Mouse (Mus musculus): Measurements from ENCODE around the gene Zcchc17. TPM values are rescaled to one million over a fixed set of nuclear protein-coding genes. Genes with fewer than 3 reads are reported as not detected.

The Zcchc17 gene
- 40.3 and 43.1 TPM in 2 replicates for total RNA-seq (2021)
- long read RNA-seq, transcript Zcchc17-202 (8 exons, 2,113 nt), result major isoform, 42 of 63 reads
- long read RNA-seq, partial matches to known transcripts, result 10 of 63 reads
- long read RNA-seq, other reads (novel, unspliced or antisense), result 11 of 63 reads

DNA sequence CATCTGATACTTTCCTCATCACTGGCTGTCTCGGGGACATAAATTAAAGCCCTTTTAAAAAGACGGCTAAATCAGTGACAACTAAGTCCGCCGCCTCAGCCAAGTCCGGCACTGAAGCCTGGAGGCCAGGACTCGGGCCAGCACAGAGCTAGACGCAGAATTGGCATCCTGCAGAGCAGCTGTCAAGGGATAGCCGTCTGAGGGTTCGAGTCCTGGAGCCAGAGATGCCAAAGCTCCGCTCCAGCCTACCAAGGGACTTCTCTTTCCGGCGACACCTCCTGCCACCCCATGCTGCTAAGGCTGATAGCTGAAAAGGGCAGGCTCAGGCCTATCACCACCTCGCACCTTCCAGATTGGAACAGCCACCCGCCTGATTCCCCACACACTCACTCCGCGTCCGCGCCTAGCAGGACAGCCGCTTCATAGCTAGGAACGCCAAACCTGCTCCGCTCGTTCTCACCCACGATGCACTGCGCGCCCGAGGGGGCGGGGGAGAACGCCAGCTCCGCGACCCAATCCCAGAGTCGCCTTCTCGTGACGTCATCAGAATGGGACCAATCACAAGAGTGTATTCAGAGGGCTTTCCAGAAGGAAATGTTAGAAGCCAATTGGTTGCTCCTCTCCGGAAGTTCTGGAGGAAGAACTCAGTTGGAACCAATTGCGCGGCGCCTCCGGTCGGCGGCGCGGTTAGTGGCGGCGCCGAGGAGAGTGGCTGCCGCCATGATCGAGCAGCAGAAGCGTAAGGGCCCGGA lies at the start of gene Zcchc17, which contains the start of gene Snrnp40:
Gene Zcchc17, minus strand, starts transcription at position 458 of the 752 bp plus-strand sequence.
Gene Snrnp40, plus strand, starts transcription at position 647 of the 752 bp plus-strand sequence.
- DNase-seq, result peak; percentile 97

DNA sequence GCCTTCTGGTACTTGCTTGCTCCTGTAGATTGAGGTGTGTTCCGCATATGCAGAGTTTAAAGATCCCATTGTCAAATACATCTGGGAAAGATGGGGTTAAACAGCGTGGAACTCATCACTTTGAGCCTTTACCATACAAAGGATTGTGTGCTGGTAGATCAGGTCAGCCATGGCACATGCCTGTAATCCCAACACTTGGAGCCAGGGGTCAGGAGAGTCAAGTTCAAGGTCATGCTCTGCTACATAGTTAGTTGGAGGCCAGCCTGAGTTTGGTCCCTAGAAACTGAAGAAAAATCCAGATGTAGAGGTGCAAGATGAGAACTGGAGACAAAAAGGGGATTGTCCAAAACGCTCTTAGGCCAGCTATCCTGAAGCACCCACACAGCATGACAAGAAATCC lies 31.5 kb upstream of the Zcchc17 start:
- no peak for DNase-seq

DNA sequence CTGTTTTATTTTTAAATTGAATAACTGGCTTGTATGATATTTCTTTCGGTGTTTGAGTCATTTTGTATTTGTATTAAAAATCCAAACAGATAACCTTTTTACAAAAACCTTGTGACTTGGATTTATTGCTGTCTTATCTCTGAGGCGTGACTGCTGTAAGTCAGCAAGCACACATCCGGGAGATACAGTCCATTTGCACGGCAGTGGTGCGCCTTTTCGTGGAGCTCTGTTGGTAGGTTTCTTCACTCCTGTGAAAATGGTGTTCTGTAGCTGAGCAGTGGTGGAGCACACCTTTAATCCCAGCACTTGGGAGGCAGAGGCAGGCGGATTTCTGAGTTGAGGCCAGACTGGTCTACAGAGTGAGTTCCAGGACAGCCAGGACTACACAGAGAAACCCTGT lies 30.2 kb upstream of the Zcchc17 start:
- DNase-seq, result no peak

DNA sequence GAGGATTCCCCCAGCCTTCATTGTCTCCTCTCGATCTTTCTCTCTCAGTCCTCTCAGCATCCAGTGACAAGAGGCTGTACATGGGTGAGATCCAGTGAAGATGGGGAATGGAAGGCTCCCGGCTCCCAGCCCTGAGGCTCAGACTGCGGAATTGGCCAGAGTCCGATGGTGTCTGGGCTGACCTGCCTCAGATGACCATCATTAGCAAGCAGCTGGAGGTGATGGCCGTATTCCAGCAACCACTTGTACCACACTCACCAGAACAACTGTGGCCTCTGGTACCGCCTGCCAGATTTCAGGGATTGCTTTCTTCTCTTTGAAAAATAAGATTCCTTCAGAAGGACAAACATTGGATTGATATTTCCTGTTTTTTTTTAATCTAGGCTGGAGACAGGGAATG lies 29.8 kb upstream of the Zcchc17 start:
- peak; percentile 36 for DNase-seq

DNA sequence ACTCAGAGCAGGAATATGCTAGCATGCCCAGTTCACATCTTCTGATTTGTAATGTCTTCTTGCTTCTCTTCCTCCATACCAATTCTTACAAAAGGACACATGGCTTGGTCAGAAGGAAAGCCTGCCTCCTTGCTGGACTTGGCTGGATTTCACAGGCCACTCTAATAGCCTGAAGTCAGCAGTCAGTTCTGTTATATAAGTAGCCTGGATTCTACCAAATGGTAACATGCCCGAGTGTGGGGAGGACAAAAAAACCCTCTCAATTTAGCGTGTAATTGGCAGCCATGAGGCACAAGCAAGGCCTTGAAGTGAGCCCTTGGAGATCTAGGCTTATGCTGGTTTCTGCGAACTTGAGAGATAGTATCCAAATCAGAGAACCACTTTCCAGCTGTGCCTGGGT lies 27.5 kb upstream of the Zcchc17 start:
- DNase-seq, result no peak

DNA sequence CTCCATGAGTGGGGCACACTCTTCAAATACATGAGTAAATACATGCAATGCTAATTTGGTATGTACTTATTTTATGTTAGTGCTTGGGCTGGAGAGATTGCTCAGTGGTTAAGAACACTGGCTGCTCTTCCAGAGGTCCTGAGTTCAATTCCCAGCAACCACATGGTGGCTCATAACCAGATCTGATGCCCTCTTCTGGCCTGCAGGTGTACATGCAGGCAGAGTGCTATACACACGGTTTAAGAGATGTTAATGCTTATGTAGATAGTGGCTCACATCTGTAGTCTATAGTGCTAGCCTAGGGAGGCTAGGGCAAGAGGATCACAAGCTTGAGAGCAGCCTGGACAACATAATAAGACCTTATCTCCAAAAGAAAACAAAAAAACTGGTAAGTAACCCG lies 20.7 kb upstream of the Zcchc17 start:
- no peak for DNase-seq

DNA sequence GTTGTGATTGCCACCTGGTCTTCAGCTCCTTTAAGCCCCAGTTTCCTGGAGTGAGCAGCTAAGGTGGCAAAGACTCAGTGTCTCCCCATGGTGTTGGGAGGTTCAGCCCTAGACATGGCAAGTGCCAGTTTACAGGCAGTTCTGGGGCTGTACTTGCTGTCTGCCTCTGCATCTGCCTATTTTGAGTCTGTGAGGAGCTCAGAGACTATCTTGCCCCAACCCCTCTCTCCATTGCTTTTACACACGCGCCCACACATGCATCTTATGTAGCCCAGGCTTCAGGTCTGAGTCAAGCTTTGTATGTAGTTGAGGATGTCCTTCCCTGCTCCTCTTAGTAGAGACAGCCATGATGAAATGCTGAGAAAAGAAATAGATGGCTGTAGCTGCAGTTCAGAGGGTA lies 19.4 kb upstream of the Zcchc17 start:
- no peak for DNase-seq

DNA sequence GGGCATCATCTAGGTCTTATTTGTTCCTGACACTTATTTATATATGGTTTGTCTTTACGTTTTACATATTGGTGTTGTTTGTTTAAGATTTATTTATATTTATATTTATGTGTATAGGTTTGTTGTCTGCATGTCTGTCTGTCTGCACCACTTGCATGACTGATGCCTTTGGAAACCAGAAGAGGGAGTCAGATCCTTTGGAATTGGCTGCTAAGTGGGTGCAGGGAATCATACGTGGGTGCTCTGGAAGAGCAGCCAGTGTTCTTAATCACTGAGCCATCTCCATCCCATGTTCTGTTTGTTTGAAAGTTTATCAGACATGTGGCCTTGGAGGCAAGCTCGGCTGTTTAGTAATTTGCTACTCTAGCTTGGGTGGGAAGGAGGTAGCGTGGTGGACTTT lies 17.8 kb upstream of the Zcchc17 start:
- no peak for DNase-seq

DNA sequence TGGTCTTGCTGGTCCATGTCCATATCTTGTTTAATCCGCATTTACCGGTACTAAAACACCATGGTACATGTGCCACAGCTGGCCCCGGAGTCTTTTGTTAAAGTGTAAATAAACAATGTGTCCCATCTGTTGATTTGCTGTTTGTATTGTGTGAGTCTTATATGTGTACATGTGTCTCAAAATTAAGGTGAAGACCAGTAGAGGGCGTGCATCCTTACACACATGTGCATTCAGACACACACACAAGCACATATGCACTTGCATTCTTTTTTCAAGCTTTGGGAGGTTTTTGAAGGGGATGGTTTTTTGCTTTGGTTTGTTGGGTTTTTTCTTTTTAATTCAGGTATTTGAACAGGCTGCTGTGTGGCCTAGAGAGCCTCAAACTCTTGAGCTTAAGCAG lies 16.9 kb upstream of the Zcchc17 start:
- no peak for DNase-seq

DNA sequence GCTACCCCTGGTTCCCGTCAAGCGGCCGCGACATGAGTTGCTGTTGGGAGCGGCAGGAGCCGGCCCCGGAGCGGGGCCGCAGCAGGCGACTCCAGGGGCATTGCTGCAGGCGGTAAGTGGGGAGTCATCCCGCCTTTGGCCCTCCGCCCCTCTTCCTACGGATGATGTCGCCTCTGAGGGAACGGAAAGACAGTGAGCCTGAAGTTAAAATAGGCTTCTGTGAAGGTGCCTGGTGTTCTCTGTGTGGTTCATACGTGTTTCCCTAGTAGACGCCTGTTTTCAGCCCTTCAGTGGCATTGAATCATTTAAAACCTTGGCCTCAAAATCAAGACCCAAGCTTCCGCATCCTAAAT lies 471 bp upstream of the Zcchc17 start:
- no peak for DNase-seq

DNA sequence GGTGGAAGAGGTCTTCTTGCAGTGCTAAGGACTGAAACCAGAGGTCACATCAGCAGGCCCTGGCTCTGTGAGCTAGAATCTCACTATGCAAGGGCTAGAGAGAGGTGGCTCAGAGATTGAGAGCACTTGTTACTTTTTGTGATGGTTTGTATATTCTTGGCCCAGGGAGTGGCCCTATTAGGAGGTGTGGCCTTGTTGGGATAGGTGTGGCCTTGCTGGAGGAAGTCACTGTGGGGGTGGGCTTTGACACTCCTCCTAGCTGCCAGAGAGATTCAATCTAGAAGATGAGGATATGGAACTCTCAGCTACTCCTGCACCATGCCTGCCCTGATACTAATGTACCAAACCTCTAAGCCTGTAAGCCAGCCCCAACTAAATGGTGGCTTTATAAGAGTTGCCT lies 1.8 kb downstream of the Zcchc17 start:
- no peak for DNase-seq

DNA sequence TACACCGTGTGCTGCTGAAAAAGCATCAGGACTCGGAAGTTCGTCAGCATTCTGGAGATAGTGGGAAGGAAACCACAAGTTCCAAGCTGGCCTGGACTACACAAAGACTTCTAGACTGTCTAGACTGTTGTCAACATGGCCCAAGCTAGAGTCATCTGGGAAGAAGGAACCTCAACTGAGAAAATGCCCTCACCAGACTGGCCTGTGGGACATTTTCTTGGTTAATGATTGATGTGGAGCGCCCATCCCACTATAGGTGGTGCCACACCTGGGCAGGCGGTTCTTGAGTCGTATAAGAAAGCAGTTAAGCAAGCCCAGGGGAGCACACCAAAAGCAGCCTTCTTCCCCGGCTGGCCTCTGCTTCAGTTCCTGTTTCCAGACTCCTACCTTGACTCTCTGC lies 7.2 kb downstream of the Zcchc17 start:
- DNase-seq, result no peak

DNA sequence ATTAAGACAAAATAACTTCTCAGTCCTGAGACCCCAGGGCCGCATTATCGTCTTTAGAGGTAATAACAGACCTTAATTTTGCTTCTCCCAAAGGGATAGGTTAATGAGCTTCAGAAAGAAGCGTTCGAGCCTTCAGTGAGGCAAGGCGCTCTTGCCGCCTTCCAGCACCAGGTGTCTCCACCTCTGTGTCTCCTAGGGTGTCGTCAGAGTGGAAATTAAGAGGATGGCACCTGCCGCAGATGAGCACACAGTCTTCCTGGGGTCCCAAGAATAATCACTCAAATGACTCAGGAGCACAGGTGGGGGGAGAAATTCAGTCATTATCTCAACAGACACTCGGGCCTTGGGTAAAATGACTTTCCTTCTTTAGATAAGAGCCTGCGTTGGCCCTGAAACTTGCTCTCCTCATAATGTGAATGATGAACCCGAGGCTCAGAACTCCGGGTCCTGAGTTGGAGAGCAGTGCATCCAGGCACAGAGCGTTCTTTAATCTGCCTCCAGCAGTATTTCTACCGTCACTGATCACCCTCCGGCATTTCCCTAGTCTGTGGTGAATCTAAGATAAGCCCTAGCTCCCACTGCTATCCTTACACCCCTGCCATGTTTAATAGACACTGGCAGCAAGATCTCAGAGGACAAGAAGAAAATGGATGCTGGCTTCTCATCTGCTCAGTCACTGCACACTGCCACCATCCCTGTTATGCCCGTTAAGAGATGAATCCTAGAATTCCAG lies 8.9 kb downstream of the Zcchc17 start:
- DNase-seq, result no peak

DNA sequence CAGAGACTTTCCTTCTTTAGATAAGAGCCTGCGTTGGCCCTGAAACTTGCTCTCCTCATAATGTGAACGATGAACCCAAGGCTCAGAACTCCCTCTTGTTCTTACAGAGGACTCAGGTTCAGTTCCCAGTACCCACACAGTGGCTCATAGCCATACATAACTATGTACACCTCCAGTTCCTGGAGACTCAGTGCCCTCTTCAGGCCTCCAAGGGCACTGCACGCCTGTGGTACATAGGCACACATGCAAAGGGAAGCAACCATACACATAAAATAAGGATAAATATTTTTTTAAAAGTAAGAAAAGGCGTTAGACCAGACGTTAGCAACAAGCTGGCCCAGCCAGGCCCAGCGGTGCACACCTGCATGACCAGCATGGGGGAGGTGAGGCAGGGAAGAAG lies 10.1 kb downstream of the Zcchc17 start:
- DNase-seq, result no peak

DNA sequence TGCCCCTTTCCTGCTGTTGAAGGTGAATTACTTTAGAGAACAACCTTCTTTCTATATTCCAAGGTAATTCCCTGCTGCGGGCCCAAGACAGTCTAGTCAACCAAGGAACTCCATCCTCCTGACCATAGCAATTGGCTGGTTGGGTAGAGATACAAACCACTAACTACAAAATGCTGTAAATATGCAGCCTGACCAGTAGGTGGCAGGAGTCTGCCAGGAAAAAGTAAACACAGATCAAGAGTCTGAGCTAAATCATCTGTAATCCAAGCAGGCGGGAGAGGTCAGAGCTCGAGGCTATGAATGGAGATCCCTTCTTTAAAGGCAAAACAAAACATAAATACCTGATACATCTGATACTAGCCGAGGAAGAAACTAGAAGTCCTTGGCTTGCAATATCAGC lies 18.1 kb downstream of the Zcchc17 start:
- peak; percentile 42 for DNase-seq

DNA sequence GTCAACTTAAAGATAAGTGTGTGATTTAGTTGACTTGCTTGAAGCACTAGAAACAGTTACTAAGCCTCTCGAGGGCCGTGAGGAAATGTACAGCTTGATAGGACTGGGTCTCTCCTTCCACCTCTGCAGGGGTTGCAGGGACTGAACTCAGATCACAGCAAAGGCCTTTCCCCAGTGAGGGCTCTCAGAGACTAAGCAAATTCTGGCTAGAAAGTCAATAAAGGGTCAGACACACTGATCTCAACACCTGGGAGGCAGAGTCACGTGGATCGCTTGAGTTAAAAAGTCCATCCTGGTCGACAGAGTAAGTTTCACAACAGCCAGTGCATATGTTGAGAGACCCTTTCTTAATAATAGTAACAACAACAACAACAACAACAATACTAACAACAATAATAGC lies 23.9 kb downstream of the Zcchc17 start:
- no peak for DNase-seq

DNA sequence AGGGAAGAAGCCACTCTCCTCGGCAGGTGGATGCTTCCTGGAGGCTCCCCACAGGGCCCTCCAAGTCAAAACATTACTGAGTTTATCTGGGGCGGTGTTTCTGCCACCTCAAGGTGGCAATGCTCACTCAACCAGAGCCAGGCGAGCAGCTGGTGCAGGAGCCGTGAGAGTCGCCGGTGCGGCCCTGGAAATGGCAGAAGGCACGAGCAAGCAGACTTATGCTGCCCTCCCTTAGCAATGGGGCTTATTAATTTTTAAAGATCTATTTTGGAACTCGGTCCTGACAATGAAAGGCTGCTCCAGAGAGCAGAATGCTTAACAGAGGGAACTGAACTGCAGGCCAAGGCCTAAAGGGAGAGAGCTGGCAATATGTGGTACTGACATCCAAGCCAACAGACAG lies 32.4 kb downstream of the Zcchc17 start:
- DNase-seq, result no peak

DNA sequence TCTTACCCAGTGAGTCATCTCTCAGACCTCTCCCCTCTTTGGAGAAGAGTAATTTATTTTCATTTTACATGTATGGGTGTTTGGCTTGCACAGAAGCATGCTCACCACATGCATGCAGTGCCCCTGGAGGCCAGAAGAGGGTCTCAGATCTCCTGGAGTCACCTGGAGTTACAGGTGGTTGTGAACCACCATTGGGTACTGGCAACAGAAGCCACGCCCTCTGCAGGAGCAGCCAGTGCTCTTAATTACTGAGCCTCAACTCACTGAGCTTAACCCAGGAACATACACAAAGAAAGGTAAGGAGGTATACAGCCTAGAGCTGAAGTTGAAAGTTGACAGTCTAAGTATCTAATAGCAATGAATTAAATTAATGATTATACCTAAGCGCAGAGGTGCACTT lies 34.3 kb downstream of the Zcchc17 start:
- DNase-seq, result no peak

DNA sequence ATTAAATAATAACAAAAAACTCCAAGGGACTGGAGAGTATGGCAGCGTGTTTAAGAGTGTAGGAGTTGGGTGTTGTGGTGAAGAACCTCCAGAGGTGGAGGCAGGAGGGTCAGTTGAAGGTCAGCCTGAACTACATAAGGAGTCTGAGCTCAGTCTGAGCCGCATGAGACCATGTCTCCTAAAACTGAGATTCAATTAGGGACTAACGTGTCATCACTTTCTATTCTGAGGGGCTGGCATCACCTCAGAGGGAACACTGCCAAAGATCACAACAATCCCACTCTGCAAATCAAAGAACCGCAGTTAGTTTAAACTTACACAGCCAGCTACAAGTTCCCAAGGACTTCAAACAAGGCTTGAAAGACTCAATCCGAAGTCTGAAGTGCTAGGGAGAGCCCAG lies 36.1 kb downstream of the Zcchc17 start:
- DNase-seq, result no peak

DNA sequence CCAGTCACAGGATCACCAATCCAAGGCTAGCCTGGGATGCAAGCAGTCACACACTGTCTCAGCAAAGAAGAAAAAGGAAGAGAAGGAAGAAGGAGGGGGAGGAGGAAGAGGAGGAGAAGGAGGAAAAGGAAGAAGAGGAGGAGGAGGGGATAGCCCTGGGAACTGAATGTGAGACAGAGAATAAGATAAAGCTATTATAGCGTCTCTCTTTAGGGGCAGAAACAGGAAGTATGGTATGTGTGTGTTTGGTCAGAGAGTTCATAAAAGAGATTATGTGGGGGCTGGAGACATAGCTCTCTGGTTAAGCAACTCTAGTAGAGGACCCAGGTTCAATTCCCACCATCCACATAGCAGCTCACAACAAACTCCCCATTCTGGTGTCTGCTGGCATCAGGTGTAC lies 36.6 kb downstream of the Zcchc17 start:
- DNase-seq, result no peak

DNA sequence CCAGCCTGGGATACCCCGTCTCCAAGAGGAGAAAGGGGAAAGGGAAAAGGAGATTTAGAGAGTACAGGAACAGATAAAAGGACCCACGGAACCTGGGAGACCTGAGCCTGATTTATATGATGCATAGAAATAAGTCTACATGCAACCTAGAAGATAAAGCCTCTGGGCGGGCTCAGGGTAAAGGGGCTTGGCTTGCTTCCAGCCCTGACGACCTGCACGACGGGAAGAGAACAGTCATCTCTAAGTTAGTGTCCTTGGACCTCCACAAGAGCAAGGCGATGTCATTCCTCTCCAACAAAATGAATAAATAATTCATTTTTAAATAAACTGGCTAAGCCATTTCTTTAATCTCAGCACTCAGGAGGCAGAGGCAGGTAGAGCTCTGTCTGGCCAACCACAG lies 37.2 kb downstream of the Zcchc17 start:
- DNase-seq, result peak; percentile 52

DNA sequence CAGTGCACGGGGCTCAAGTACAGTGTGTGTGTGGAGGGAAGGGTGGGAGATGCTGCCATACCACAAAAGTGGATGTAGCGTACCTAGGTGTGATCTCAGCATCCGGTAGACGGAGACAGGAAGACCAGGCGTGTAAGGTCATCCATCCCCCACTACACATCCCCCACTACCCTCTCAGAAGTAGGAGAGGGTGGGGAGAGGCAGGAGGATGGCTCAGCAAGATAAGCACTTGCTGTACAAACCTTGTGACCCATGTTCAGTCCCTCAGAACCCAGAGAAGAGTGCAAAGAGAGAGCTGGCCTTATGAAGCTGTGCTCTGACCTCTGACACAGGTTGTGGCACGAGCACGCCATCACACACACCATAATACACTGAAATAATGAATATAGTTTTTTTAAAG lies 38.1 kb downstream of the Zcchc17 start:
- DNase-seq, result no peak

DNA sequence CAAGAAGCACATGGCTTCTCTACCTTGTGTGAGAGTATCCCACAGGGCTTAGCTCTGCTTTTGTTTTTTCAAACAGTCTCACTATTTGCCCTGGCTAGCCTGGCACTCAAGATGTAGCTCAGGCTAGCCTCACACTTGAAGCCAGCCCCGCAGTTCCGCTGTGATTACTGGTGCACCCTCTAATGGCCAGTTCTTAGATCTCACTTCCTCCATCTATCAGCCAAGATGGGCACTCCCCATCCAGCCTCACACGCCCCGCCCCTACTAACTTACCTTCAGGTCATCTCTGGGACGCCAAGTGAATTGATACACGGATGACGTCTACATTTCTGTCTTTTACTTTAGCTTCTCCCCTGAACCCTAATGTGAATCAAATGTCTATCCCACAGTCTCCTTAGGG lies 40.2 kb downstream of the Zcchc17 start:
- DNase-seq, result no peak

DNA sequence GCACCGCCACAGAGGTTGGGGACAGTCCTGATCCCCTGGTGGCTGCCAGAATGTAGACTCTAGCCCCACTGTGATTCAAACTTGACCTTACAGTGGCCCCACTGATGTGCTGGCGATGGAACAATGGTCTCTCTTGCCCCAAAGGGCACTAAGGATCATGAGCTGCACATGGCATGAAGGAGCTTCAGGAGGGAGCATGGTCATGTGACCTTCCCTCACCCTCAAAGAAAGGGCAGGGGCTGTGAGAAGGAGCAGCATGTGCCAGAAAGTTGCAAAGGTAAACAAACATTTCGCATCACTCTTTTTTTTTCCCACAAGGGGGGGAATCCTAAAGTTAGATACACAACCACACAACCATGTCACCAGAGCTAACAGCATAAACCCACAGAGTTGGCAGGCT lies 41.6 kb downstream of the Zcchc17 start:
- no peak for DNase-seq

Measured in adrenal gland, postnatal 25 days (tissue).